Mouse (Mus musculus) intestine, embryonic 16.5 days (tissue): ENCODE results near the gene Copz1. TPM values are rescaled to one million over a fixed set of nuclear protein-coding genes. Genes with fewer than 3 reads are reported as not detected.

Experiments
- ATAC-seq: fragments of 200-750 bp; cut with Nextera tagmentation; 2 replicates; pipeline ENCODE4 v1.8.0; 2017; ENCODE audit warnings: moderate TSS enrichment, moderate library complexity
- H3K27ac ChIP-seq: fragments of 300-500 bp; sonication (generic); 2 replicates; pipeline ENCODE4 v1.5.1; 2014; ENCODE audit warnings: mild to moderate bottlenecking, low read length
- H3K27me3 ChIP-seq: fragments of 300-500 bp; sonication (generic); replicated peaks from 2 replicates; pipeline ENCODE4 v1.6.1; 2014; ENCODE audit warnings: low read length, control low read depth, mixed read lengths; ENCODE audit not compliant: control insufficient read depth, insufficient read depth
- H3K36me3 ChIP-seq: fragments of 300-500 bp; sonication (generic); 2 replicates; pipeline ENCODE4 v1.6.1; 2014; ENCODE audit warnings: low read length, control low read depth; ENCODE audit not compliant: control insufficient read depth, insufficient read depth
- H3K4me1 ChIP-seq: fragments of 300-500 bp; sonication (generic); 2 replicates; pipeline ENCODE4 v1.6.1; 2014; ENCODE audit warnings: low read length, control low read depth, mixed read lengths; ENCODE audit not compliant: control insufficient read depth, insufficient read depth
- H3K4me2 ChIP-seq: fragments of 300-500 bp; sonication (generic); 2 replicates; pipeline ENCODE4 v1.6.1; 2014; ENCODE audit warnings: low read depth, low read length, control low read depth
- H3K4me3 ChIP-seq: fragments of 300-500 bp; sonication (generic); 2 replicates; pipeline ENCODE4 v1.5.1; 2014; ENCODE audit warnings: mild to moderate bottlenecking, low read length
- H3K9ac ChIP-seq: fragments of 300-500 bp; sonication (generic); 2 replicates; pipeline ENCODE4 v1.6.1; 2014; ENCODE audit warnings: low read depth, low read length
- H3K9me3 ChIP-seq: fragments of 300-500 bp; sonication (generic); 2 replicates; pipeline ENCODE4 v1.6.1; 2016; ENCODE audit warnings: low read length, control low read depth; ENCODE audit not compliant: control insufficient read depth
- WGBS: fragments of 180-500 bp; shearing (Covaris S2); extraction: QIAGEN DNeasy Blood & Tissue Kit; methylation state at CpG from one replicate; pipeline ENCODE4 v1.1.7; 2014; 5-methylcytosine and 5-hydroxymethylcytosine counted together
- polyA plus RNA-seq: library from polyadenylated mRNA; unstranded; fragments of >200 nt; fragmentation: Nextera tagmentation; extraction: Ambion mirVana; gene quantifications from 2 replicates; pipeline ENCODE4 v1.2.1, GENCODE M21; 2015

Copz1 gene
- polyA plus RNA-seq, 1 experiment from 2014 or later, result 297 TPM

- peaks cover 6% of the 10 kb centered on the region; the same call in 1 of the 2 replicates for H3K4me1 ChIP-seq
- WGBS, result 9% methylated on average over 30 of the region's 31 CpGs
- ATAC-seq, result no peak; the same call in 1 of the 2 replicates
- H3K9me3 ChIP-seq, result no peaks in the 10 kb centered on the region
- no peak overlapping the region for H3K27ac ChIP-seq
- peak overlapping the region; percentile 65 for H3K9ac ChIP-seq
- H3K4me2 ChIP-seq, result peak overlapping the region; percentile 88
- peaks cover 33% of the 10 kb centered on the region for H3K27me3 ChIP-seq
- H3K36me3 ChIP-seq, result no peaks in the 10 kb centered on the region
- H3K4me3 ChIP-seq, result peak overlapping the region; percentile 63
Measured at GRCm38 (mm10) chr15:103339166-103339960, 66.8 kb downstream of the Copz1 start.

GRCm38 (mm10) chr15:103339961-103340337 lies 67.4 kb downstream of the Copz1 start, which contains the start of gene Zfp385a:
TSS of gene Zfp385a (minus strand) at chr15:103340093.
- H3K4me1 ChIP-seq, result peaks cover 6% of the 10 kb centered on the region; the same call in 1 of the 2 replicates
- H3K4me3 ChIP-seq, result peak within 1 kb of the TSS; percentile 63
- no peak within 1 kb of the TSS for H3K27ac ChIP-seq
- ATAC-seq, result peak; percentile 44
- peak within 1 kb of the TSS; percentile 88 for H3K4me2 ChIP-seq
- H3K9ac ChIP-seq, result peak within 1 kb of the TSS; percentile 65
- peaks cover 33% of the 10 kb centered on the region for H3K27me3 ChIP-seq
- H3K9me3 ChIP-seq, result no peaks in the 10 kb centered on the region
- 1% methylated on average over 26 of the region's 26 CpGs for WGBS
- H3K36me3 ChIP-seq, result no peaks in the 10 kb centered on the region

GRCm38 (mm10) chr15:103340786-103341185 lies 68.3 kb downstream of the Copz1 start:
- Histone ChIP-seq H3K4me3 (no peak overlapping the region), H3K27me3 (peaks cover 31% of the 10 kb centered on the region), H3K36me3 (no peaks in the 10 kb centered on the region; the same call in 1 of the 2 replicates), H3K4me2 (no peak overlapping the region), H3K4me1 (peaks cover 6% of the 10 kb centered on the region; the same call in 1 of the 2 replicates), H3K9ac (no peak overlapping the region), H3K9me3 (no peaks in the 10 kb centered on the region), H3K27ac (no peak overlapping the region)
- ATAC-seq, result no peak
- 24% methylated on average over 4 of the region's 4 CpGs for WGBS

GRCm38 (mm10) chr15:103341547-103341946 lies 69.0 kb downstream of the Copz1 start:
- Histone ChIP-seq H3K9me3 (no peaks in the 10 kb centered on the region), H3K9ac (no peak overlapping the region), H3K4me3 (no peak overlapping the region), H3K4me1 (peaks cover 6% of the 10 kb centered on the region; the same call in 1 of the 2 replicates), H3K27me3 (peaks cover 31% of the 10 kb centered on the region), H3K27ac (no peak overlapping the region), H3K4me2 (no peak overlapping the region), H3K36me3 (no peaks in the 10 kb centered on the region; the same call in 1 of the 2 replicates)
- 55% methylated on average over 8 of the region's 8 CpGs for WGBS
- ATAC-seq, result no peak

GRCm38 (mm10) chr15:103342415-103342814 lies 69.9 kb downstream of the Copz1 start:
- H3K27me3 ChIP-seq, result peaks cover 31% of the 10 kb centered on the region
- peaks cover 6% of the 10 kb centered on the region; the same call in 1 of the 2 replicates for H3K4me1 ChIP-seq
- no peaks in the 10 kb centered on the region for H3K9me3 ChIP-seq
- 16% methylated on average over 4 of the region's 4 CpGs for WGBS
- no peaks in the 10 kb centered on the region; the same call in 1 of the 2 replicates for H3K36me3 ChIP-seq
- H3K4me2 ChIP-seq, result no peak overlapping the region
- H3K27ac ChIP-seq, result no peak overlapping the region
- H3K4me3 ChIP-seq, result no peak overlapping the region
- H3K9ac ChIP-seq, result no peak overlapping the region
- no peak for ATAC-seq

- ATAC-seq, result no peak
- Histone ChIP-seq H3K4me2 (no peak overlapping the region), H3K27me3 (peaks cover 31% of the 10 kb centered on the region), H3K27ac (no peak overlapping the region), H3K36me3 (peaks cover 3% of the 10 kb centered on the region), H3K4me3 (no peak overlapping the region), H3K4me1 (peaks cover 6% of the 10 kb centered on the region; the same call in 1 of the 2 replicates), H3K9ac (no peak overlapping the region), H3K9me3 (no peaks in the 10 kb centered on the region)
- WGBS, result 70% methylated on average over 3 of the region's 3 CpGs
Measured at GRCm38 (mm10) chr15:103343008-103343407, 70.5 kb downstream of the Copz1 start.

- H3K9ac ChIP-seq, result no peak overlapping the region
- H3K27ac ChIP-seq, result no peak overlapping the region
- no peak overlapping the region for H3K4me3 ChIP-seq
- H3K9me3 ChIP-seq, result no peaks in the 10 kb centered on the region
- H3K4me1 ChIP-seq, result peaks cover 6% of the 10 kb centered on the region; the same call in 1 of the 2 replicates
- peaks cover 27% of the 10 kb centered on the region for H3K27me3 ChIP-seq
- peaks cover 3% of the 10 kb centered on the region for H3K36me3 ChIP-seq
- H3K4me2 ChIP-seq, result no peak overlapping the region
- ATAC-seq, result no peak
Measured at GRCm38 (mm10) chr15:103343556-103343955, 71.0 kb downstream of the Copz1 start.

- H3K9me3 ChIP-seq, result no peaks in the 10 kb centered on the region
- no peak overlapping the region for H3K9ac ChIP-seq
- H3K27ac ChIP-seq, result no peak overlapping the region
- no peak for ATAC-seq
- 92% methylated on average over 6 of the region's 6 CpGs for WGBS
- no peak overlapping the region for H3K4me3 ChIP-seq
- H3K27me3 ChIP-seq, result peaks cover 10% of the 10 kb centered on the region
- H3K36me3 ChIP-seq, result peaks cover 6% of the 10 kb centered on the region
- no peaks in the 10 kb centered on the region for H3K4me1 ChIP-seq
- H3K4me2 ChIP-seq, result no peak overlapping the region
Measured at GRCm38 (mm10) chr15:103345789-103346188, 73.3 kb downstream of the Copz1 start.

- Histone ChIP-seq H3K27me3 (no peaks in the 10 kb centered on the region), H3K4me3 (no peak overlapping the region), H3K9ac (no peak overlapping the region), H3K36me3 (peaks cover 13% of the 10 kb centered on the region), H3K9me3 (no peaks in the 10 kb centered on the region), H3K4me1 (no peaks in the 10 kb centered on the region), H3K4me2 (no peak overlapping the region), H3K27ac (no peak overlapping the region)
- peak; percentile 34 for ATAC-seq
- 7% methylated on average over 2 of the region's 2 CpGs for WGBS
Measured at GRCm38 (mm10) chr15:103347275-103347684, 74.8 kb downstream of the Copz1 start.
